Mouse (Mus musculus) mouse trophoblast stem cell (cell line): Measurements from ENCODE around the gene Gm8159.
"Not testable (repeated sequence)": the region's sequence is repeated elsewhere in the genome, so short reads cannot be mapped to it uniquely, and the experiment has no call there.

Experiments used
- in situ Hi-C, 2 experiments: fragments of 300-500 bp; cut with MseI, MboI; formaldehyde crosslinking; loops; 2 replicates in 1 of 2; 3 replicates in 1 of 2; pipeline ENCODE4 v1.15.1; 2025

Gm8159 gene

DNA sequence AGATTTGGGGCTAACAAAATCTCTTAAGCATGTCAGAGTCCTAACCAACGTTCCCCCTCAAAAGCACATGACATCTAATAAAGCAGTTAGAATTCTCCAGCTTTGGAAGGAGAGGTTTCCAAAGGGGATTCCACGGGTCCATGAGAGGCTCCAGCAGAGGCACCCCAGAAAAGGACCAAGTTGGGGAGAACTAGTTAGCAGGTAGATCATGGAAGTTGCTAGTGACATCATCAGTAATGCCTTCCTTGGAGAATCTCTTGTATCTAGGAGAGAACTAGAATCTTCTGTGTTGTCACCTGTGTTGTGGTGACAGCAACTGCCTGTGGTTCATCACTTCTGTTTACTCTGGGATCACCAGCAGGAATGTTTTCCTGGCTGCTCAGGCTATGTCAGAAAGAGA lies at the start of gene Gm8159:
Gene Gm8159, plus strand, starts transcription at position 301 of the 400 bp plus-strand sequence.
- in situ Hi-C loops = not testable (repeated sequence)

DNA sequence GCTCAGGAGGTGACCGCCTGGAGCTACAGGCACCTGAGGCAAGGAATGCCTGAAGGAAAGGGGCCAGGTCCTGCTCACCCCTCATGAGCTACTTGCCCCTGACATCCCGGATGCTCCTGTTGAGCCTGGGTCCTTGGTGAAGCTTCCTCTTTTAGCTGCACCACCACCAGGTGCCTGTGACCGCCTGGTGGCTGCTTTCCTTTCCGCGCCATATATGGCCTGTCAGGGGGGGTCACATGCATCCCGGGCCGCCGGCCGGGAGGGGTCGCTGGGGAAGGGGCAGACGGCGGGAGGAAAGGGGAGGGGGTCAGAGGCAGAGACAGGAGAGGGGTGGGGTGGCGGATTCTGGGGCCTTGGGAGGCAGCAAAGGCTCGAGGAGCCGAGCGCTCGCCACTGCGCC lies 17.2 kb downstream of the Gm8159 start:
- in situ Hi-C loops = not testable (repeated sequence)

DNA sequence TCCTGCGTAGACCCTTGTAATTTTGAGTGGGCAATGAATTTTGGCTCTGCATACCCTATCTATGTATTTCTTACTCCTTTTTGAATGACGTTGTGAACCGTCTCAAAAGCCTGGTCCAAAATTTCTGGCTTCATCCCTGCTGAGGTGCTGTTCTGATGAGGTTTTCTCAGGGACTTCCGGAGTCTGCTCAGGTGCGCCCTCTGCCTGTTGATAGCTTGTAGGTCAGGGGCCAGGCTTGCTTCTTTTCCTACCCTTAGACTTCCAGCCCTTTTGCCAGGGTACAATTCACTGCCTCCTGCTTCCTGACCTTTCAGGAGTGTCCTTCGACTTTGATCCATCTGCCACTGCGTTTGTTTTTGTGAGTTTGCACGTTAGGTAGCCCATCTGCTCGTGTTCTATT lies 18.2 kb downstream of the Gm8159 start:
- in situ Hi-C loops = not testable (repeated sequence)

DNA sequence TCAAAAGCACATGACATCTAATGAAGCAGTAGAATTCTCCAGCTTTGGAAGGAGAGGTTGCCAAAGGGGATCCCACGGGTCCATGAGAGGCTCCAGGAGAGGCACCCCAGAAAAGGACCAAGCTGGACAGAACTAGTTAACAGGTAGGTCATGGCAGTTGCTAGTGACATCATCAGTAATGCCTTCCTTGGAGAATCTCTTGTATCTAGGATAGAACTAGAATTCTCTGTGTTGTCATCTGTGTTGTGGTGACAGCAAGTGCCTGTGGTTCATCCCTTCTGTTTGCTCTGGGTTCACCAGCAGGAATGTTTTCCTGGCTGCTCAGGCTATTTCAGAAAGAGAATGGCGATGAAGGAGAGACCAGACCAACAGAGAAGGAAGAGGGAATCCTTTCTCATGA lies 31.7 kb downstream of the Gm8159 start, which contains the start of gene Gm3239:
Gene Gm3239, plus strand, starts transcription at position 301 of the 400 bp plus-strand sequence.
- in situ Hi-C loops = not testable (repeated sequence)
